Mouse (Mus musculus): ENCODE results near the gene Six5.

DNA sequence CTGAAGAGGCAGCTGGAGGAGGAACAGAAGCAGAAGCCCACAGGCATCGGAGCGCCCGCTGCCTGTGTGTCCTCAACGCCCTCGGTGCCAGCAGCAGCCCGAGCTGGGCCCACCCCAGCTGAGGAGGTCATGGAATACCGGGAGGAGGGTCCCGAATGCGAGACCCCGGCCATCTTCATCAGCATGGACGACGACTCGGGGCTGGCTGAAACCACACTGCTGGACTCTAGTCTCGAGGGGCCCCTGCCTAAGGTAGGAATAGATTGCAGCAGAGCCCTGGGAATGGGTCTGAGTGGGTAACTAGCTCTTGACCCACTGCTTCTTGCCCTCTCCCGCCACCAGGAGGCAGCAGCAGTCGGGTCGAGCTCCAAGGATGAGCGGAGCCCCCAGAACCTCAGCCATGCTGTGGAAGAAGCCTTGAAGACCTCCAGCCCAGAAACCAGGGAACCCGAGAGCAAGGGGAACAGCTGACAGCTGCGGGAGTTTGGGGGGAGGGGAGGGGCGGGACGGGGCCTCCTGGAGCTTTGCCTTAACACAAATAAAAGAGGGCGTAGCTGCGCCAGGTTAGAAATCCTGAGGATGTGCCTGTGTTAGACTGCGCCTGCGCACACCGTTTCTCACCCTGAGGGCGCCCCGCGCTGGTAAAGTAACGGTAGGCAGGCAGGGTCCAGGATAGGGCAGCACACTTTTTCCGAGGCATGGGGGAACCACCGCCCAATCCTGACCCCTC is 40.2 kb upstream of the Six5 start, which contains the start of gene Rsph6a:
- no peak for TF ChIP-seq ZC3H11A (IDR thresholded peaks at IDR 0.05; ENCODE audit: borderline replicate concordance, low read depth, low read length)
- no peak for TF ChIP-seq CHD2 (IDR thresholded peaks at IDR 0.05; ENCODE audit: low read depth, low read length)
- no peak for TF ChIP-seq ZNF384 (IDR thresholded peaks at IDR 0.05; ENCODE audit: low read depth, low read length)
- no peak for TF ChIP-seq HCFC1 (IDR thresholded peaks at IDR 0.05; ENCODE audit: borderline replicate concordance, insufficient read depth, low read length)
- no peak for TF ChIP-seq MAFK (IDR thresholded peaks at IDR 0.05; ENCODE audit: insufficient read depth, low read depth, low read length)

All from ES-E14 (cell line).